Mouse (Mus musculus) lung, postnatal 0 days (tissue): ENCODE data around the gene Sap30bp. TPM values are rescaled to one million over a fixed set of nuclear protein-coding genes. Genes with fewer than 3 reads are reported as not detected.

Source experiments
- ATAC-seq: fragments of 200-750 bp; cut with Nextera tagmentation; 2 replicates; pipeline ENCODE4 v1.8.0; 2017; ENCODE audit warnings: moderate library complexity
- DNase-seq: peaks from one replicate; pipeline ENCODE4 v3.0.0-alpha.2; 2016; ENCODE audit warnings: low spot score
- H3K27ac ChIP-seq: fragments of 300-500 bp; sonication (generic); 2 replicates; pipeline ENCODE4 v1.5.1; 2014; ENCODE audit warnings: antibody characterized with exemption, mild to moderate bottlenecking, low read length, mixed read lengths
- H3K27me3 ChIP-seq: fragments of 300-500 bp; sonication (generic); replicated peaks from 2 replicates; pipeline ENCODE4 v1.6.1; 2014; ENCODE audit warnings: low read length, mixed read lengths; ENCODE audit not compliant: insufficient read depth
- H3K36me3 ChIP-seq: fragments of 300-500 bp; sonication (generic); 2 replicates; pipeline ENCODE4 v1.6.1; 2014; ENCODE audit warnings: low read length, mixed read lengths; ENCODE audit not compliant: insufficient read depth
- H3K4me1 ChIP-seq: fragments of 300-500 bp; sonication (generic); 2 replicates; pipeline ENCODE4 v1.6.1; 2014; ENCODE audit warnings: antibody characterized with exemption, low read depth, low read length, mixed read lengths; ENCODE audit not compliant: insufficient read depth
- H3K4me2 ChIP-seq: fragments of 300-500 bp; sonication (generic); replicated peaks from 2 replicates; pipeline ENCODE4 v1.6.1; 2014; ENCODE audit warnings: low read depth, mild to moderate bottlenecking, low read length, moderate library complexity, mixed read lengths
- H3K4me3 ChIP-seq: fragments of 300-500 bp; sonication (generic); 2 replicates; pipeline ENCODE4 v1.5.1; 2014; ENCODE audit warnings: low read depth, low read length
- H3K9ac ChIP-seq: fragments of 300-500 bp; sonication (generic); replicated peaks from 2 replicates; pipeline ENCODE4 v1.6.1; 2014; ENCODE audit warnings: low read depth, mild to moderate bottlenecking
- H3K9me3 ChIP-seq: fragments of 300-500 bp; sonication (generic); 2 replicates; pipeline ENCODE4 v1.6.1; 2016; ENCODE audit warnings: low read length, mixed read lengths
- CTCF ChIP-seq: IDR thresholded peaks from 2 replicates; pipeline ENCODE4 v1.5.1; 2016; ENCODE audit warnings: antibody characterized with exemption, mild to moderate bottlenecking
- EP300 ChIP-seq: IDR thresholded peaks from 2 replicates; pipeline ENCODE4 v1.6.1; 2016; ENCODE audit warnings: antibody characterized with exemption, mild to moderate bottlenecking, control low read depth
- WGBS: fragments of 180-500 bp; shearing (Covaris S2); extraction: QIAGEN DNeasy Blood & Tissue Kit; methylation state at CpG from one replicate; pipeline ENCODE4 v1.1.7; 2014; 5-methylcytosine and 5-hydroxymethylcytosine counted together
- polyA plus RNA-seq: library from polyadenylated mRNA; unstranded; fragments of >200 nt; fragmentation: Nextera tagmentation; extraction: Ambion mirVana; gene quantifications from 2 replicates; pipeline ENCODE4 v1.2.1, GENCODE M21; 2015

Sap30bp gene
- polyA plus RNA-seq, 1 experiment from 2014 or later: 22.8 TPM

DNA sequence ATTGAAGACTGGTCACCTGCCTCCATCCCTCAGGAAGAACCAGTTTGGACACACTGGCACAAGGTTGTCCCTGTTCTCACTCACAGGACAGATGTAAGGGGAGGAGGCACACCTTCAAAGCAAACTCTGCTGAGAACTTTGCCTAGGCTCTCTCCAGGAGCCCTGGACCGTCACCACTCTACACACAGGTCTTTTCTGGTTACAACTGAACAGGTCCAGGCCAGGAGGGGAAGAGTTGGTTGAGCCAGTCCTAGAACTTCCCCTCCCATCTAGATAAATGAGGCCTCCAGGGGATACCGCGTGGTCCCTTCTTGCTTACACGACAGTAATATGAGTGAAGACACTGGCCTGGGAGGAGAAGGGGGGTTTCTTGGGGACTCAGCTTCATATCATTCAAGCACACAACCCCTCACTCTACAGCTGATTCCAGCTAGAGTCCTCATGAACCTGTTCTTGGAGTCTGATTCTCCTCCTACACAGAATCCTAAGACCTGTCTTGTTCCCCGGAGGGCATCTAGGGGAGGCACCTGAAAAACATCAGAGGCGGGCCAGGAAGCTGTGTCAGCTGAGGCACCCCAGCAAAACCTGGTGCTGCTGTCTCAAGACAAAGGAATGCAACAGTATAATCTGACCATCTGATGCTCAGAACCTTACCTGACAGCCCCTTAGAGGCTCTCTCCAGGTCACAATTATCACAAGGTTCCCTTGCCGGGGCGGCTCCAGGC, 28.7 kb upstream of the Sap30bp start:
- Histone ChIP-seq H3K27me3 (no peaks in the 10 kb centered on the region), H3K36me3 (no peaks in the 10 kb centered on the region), H3K9ac (no peak overlapping the region), H3K4me2 (no peak overlapping the region), H3K4me3 (no peak overlapping the region), H3K4me1 (peaks cover 42% of the 10 kb centered on the region), H3K27ac (peak overlapping the region; percentile 62), H3K9me3 (no peaks in the 10 kb centered on the region)
- no peak for TF ChIP-seq CTCF
- no peak for DNase-seq
- ATAC-seq: no peak
- WGBS: 56% methylated on average over 8 of the region's 8 CpGs

DNA sequence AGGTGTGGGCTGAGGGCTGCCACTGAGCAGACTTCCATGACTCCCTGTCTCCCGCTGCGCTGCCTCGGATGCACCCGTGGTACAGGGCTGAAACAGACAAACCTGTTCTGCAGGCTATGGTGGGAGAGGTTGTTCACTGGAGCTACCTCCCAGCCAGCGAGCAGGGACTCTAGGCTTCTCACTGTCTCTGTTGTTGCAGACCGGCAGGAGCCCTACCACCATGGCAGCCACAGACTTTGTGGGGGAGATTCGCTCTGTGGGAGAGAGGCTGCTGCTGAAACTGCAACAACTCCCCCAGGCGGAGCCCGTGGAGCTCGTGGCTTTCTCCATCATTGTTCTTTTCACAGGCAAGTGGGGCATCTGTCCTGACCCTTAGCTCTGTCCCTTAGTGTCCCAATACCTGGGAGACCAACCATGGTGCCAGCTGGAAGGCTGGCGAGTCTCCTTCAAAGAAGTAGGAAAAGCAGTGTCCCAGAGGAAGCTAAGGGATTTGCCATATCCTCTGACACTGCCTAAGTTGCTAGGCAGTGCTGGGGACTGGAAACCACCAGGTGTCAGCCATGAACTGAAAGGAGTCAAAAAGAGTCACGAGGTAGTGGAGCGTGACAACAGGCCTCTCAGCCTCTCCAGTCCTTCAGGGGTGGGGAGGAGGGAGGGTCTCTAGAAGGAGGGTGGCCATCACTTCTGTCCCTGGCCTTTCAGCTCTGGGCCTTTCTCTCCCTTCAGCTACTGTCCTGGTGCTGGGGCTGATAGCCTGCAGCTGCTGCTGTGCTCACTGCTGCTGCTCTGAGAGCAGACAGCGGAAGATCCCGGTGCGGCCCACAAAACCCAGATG, 27.9 kb upstream of the Sap30bp start:
- Histone ChIP-seq H3K9me3 (no peaks in the 10 kb centered on the region), H3K27me3 (no peaks in the 10 kb centered on the region), H3K4me3 (no peak overlapping the region), H3K9ac (no peak overlapping the region), H3K36me3 (no peaks in the 10 kb centered on the region), H3K4me1 (peaks cover 40% of the 10 kb centered on the region), H3K4me2 (no peak overlapping the region), H3K27ac (peak overlapping the region; percentile 62; the same call in 1 of the 2 replicates)
- TF ChIP-seq EP300 (no peak), CTCF (peak; percentile 36)
- peak; percentile 67 for DNase-seq
- peak; percentile 29 for ATAC-seq
- WGBS: 56% methylated on average over 16 of the region's 16 CpGs

DNA sequence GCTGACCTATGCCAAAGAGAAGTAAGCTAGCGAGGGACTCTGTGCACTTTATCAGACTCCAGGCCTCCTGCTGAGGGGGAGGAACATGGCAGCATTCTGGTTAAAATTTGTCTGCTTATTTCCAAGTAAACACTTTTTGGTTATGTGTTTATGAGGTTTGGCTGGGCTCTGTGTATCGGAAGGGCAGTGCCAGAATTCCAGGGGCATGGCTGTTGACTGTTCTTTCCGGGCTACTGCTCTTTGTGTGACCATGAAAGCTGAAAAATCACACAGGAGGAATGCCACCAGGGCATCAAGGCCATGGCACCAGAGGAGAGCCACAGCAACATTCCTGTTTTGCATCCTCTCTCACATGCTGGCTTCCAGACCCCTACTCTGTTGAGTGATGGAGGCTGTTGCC, 27.0 kb upstream of the Sap30bp start:
- Histone ChIP-seq H3K27me3 (no peaks in the 10 kb centered on the region), H3K27ac (peak overlapping the region; percentile 62; the same call in 1 of the 2 replicates), H3K36me3 (no peaks in the 10 kb centered on the region), H3K9ac (no peak overlapping the region), H3K4me1 (peaks cover 35% of the 10 kb centered on the region), H3K9me3 (no peaks in the 10 kb centered on the region), H3K4me3 (no peak overlapping the region), H3K4me2 (no peak overlapping the region)
- ATAC-seq (no peak), DNase-seq (no peak)
- WGBS: 75% methylated on average over 3 of the region's 3 CpGs
- TF ChIP-seq CTCF (no peak), EP300 (no peak)

DNA sequence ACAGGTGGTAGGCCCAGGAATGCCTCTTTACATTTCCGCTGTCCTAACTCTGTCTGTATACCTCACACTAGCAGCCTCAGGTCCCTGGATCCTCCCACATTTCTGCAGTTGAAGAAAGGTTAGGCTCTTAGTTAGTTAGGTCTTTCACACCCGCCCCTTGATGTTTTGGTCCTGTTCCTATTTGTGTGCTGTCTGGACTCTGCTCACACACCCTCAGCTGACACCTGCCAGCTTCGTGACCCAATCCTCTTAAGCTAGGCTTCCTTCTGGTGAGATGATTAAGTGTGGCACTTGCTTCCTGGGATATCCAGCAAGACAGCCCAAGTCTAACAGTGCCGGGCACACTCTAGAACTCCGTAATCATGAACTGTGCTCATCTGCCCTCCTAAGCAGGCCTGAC, 26.6 kb upstream of the Sap30bp start:
- Histone ChIP-seq H3K4me2 (no peak overlapping the region), H3K4me3 (no peak overlapping the region), H3K4me1 (peaks cover 33% of the 10 kb centered on the region), H3K36me3 (no peaks in the 10 kb centered on the region), H3K27me3 (no peaks in the 10 kb centered on the region), H3K27ac (no peak overlapping the region), H3K9me3 (no peaks in the 10 kb centered on the region), H3K9ac (no peak overlapping the region)
- TF ChIP-seq CTCF (no peak), EP300 (no peak)
- no peak for DNase-seq
- ATAC-seq: no peak
- 84% methylated on average over 5 of the region's 5 CpGs for WGBS

DNA sequence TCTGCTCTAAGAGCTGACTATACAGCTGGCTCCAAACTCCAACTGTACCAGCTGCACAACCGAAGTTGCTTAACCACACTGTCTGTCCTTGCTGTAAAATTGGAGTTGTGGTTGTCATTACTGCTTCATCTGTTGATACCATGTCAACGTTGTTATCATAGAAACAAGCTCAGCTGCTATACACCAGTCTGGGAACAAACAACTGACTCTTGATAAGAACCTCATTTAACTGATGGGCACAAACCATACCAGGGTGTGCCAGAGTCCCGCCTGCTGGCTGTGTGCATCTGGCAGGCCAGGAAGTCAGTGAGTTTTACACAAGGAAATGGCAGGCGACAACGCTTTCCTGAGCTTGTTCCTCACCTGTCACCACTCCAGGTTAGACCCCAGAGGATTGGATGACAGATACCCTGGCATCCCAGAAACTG, 21.9 kb upstream of the Sap30bp start:
- WGBS: 48% methylated on average over 5 of the region's 5 CpGs
- no peak overlapping the region for H3K9ac ChIP-seq

DNA sequence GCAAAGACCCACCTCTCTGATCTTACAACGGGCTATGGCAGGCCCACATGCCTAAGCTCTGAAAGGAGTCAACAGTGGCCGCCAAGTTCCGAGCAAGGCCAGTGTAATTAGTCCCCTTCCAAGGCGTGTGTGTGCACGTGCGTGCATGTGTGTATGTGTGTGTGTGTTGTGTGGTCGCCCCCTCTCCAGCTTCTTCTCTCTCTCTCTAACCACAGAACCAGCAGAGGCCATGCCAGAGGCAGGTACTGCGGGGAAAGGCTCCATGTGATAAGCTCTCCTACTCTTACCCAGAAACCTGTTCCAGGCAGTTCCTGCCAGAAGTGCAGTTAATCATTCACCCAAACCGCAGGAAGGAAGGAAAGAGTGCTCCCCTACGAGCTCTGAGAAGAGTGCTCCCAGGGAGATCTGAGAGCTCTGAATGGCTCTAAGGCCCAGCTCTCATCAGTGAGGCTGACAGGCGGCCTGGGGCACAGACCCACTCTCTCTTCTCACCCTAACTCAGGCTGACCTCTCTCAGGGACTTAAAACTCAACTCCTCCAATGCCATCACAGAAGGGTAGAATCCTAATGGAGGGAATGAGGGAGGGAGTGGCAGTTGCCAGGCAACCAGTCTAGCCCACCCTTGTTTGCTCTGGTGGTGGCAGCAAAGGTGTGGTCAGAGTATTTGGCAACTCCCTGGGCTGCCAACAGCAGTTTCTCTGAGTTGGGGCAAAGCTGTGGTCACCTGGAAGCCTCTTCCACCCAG, 21.3 kb upstream of the Sap30bp start, which contains the start of gene Smim6:
Gene Smim6 (plus strand): TSS at position 386 of the 745 bp plus-strand sequence.
- H3K36me3 ChIP-seq: no peaks in the 10 kb centered on the region
- H3K4me3 ChIP-seq: no peak within 1 kb of the TSS
- TF ChIP-seq EP300 (0 out of 2 replicates have a peak, but pooled peaks have one; percentile 5), CTCF (no peak)
- peak within 1 kb of the TSS; percentile 25; the same call in 1 of the 2 replicates for H3K4me2 ChIP-seq
- ATAC-seq (peak; percentile 89), DNase-seq (peak; percentile 88)
- peak within 1 kb of the TSS; percentile 82 for H3K27ac ChIP-seq
- 41% methylated on average over 11 of the region's 11 CpGs for WGBS
- H3K9me3 ChIP-seq: no peaks in the 10 kb centered on the region
- no peaks in the 10 kb centered on the region for H3K27me3 ChIP-seq
- no peak within 1 kb of the TSS for H3K9ac ChIP-seq
- H3K4me1 ChIP-seq: no peaks in the 10 kb centered on the region

More for the DNA sequence above, 21.9 kb upstream of the Sap30bp start:
- Histone ChIP-seq H3K36me3 (no peaks in the 10 kb centered on the region), H3K27me3 (no peaks in the 10 kb centered on the region), H3K9me3 (no peaks in the 10 kb centered on the region), H3K4me1 (no peaks in the 10 kb centered on the region; the same call in 1 of the 2 replicates), H3K4me3 (no peak overlapping the region), H3K4me2 (no peak overlapping the region), H3K27ac (peak overlapping the region; percentile 82)
- ATAC-seq (peak; percentile 46), DNase-seq (peak; percentile 56)
- TF ChIP-seq EP300 (no peak), CTCF (no peak)
